ENCODE assay signal across 13 mouse cellular contexts in the genomic region with DNA sequence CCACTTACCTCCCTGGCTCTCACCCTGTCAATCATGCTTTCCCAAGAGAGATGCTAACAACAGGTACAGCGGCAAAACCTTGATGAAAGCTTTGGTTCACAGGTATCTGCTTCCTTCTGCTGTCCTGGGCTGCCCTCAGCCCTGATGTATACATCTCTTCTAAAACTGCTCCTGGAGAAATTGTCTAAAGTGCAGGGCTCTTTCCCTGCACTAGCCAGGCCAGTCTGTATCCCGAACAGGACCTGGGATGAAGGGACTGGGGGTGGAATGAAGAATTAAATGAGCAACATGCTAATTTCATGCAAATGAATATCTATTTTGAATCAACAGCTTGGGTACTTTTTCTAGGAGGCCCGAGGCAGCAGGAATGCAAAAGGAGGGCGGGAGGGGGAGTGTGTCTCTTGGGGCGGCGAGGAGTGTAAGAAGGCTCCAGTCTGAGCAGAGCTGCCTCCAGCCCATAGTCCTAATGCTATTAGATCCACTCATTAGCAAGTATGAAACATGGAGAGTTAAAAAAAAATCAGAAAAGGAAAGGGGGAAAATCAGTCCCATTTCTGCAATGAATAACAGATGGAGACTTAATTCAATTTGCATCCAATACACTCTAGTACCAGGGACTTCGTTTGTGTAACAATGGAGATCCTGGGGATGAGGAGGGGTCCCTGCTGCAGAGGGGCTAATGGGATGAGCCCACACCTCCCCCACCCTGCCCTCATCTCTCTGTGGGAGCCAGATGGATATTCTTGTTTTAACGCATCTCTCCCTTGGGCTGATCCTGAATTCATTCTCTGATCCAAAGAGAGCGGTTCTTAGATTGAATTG.
A peak's percentile ranks its signal among the peaks of the same experiment; 100 is the strongest.
DNase-seq lines count a peak whose midpoint lies in the region; ATAC-seq lines count a peak whose summit lies in the region.
"Had no signal": no experiment of that assay in that cellular context is flagged by ENCODE, and none has a peak within 500 bp of the region (broad histone marks: within the 10 kb centered on the region; RNA-seq: fewer than 3 reads in every experiment).

No protein-coding gene starts in this region.

- H3K27me3 ChIP-seq in hindbrain, embryonic 12.5 days, result no peaks in the 10 kb centered on the region
- H3K27me3 ChIP-seq in neural tube, embryonic 14.5 days (ENCODE audit: control insufficient read depth, insufficient read depth, low read length), result no peaks in the 10 kb centered on the region
- H3K27me3 ChIP-seq: CH12.LX; liver, embryonic 13.5 days had no signal

- H3K9me3 ChIP-seq in hindbrain, embryonic 12.5 days (replicated peaks), result no peaks in the 10 kb centered on the region
- H3K9me3 ChIP-seq in neural tube, embryonic 14.5 days (ENCODE audit: control insufficient read depth, low read length), result no peaks in the 10 kb centered on the region
- H3K9me3 ChIP-seq: liver, embryonic 13.5 days had no signal

- peak overlapping the region; percentile 24; the same call in 1 of the 2 replicates for H3K4me2 ChIP-seq in hindbrain, embryonic 12.5 days (replicated peaks)
- H3K4me2 ChIP-seq in neural tube, embryonic 14.5 days (ENCODE audit: low read depth, low read length), result no peak overlapping the region
- H3K4me2 ChIP-seq: liver, embryonic 13.5 days had no signal

- H3K4me3 ChIP-seq in hindbrain, embryonic 12.5 days, result no peak overlapping the region
- H3K4me3 ChIP-seq in neural tube, embryonic 14.5 days (ENCODE audit: low read depth, low read length), result no peak overlapping the region
- H3K4me3 ChIP-seq: liver, embryonic 13.5 days had no signal

- H3K36me3 ChIP-seq in hindbrain, embryonic 12.5 days, result no peaks in the 10 kb centered on the region
- no peaks in the 10 kb centered on the region for H3K36me3 ChIP-seq in neural tube, embryonic 14.5 days (ENCODE audit: control insufficient read depth, insufficient read depth, low read length)
- H3K36me3 ChIP-seq: liver, embryonic 13.5 days had no signal

- H3K9ac ChIP-seq in hindbrain, embryonic 12.5 days, result no peak overlapping the region
- H3K9ac ChIP-seq in neural tube, embryonic 14.5 days (replicated peaks; ENCODE audit: low read depth, low read length), result no peak overlapping the region
- H3K9ac ChIP-seq: liver, embryonic 13.5 days had no signal

- peak; percentile 89 for ATAC-seq in hindbrain, embryonic 12.5 days (ENCODE audit: low FRiP score)
- peak; percentile 61; the same call in 1 of the 2 replicates for ATAC-seq in neural tube, embryonic 14.5 days (ENCODE audit: low read depth)

- peak overlapping the region; percentile 40; the same call in 1 of the 2 replicates for H3K27ac ChIP-seq in hindbrain, embryonic 12.5 days
- no peak overlapping the region for H3K27ac ChIP-seq in neural tube, embryonic 14.5 days (ENCODE audit: low read depth, low read length)
- H3K27ac ChIP-seq: liver, embryonic 13.5 days had no signal

- peak; percentile 16 to 33 for DNase-seq in layer of hippocampus, postnatal 14 days (ENCODE audit: low spot score in 2 of 2)
- no peak for DNase-seq in layer of hippocampus, adult 8-10 months (ENCODE audit: low spot score in 2 of 2)
- DNase-seq in embryo, embryonic 10.5 days (ENCODE audit: low spot score), result peak; percentile 42
- no peak for DNase-seq in adrenal gland, postnatal 36 days
- DNase-seq in testis, postnatal 14 days (ENCODE audit: low spot score), result no peak
- DNase-seq in cerebellum, postnatal 36 days, result no peak
- DNase-seq: heart, postnatal 4 days; kidney, postnatal 36 days; liver, embryonic 13.5 days; thymus, postnatal 25 days had no signal

- peaks cover 21% of the 10 kb centered on the region for H3K4me1 ChIP-seq in hindbrain, embryonic 12.5 days
- peaks cover 8% of the 10 kb centered on the region; the same call in 1 of the 2 replicates for H3K4me1 ChIP-seq in neural tube, embryonic 14.5 days (ENCODE audit: control insufficient read depth, insufficient read depth, low read length)
- H3K4me1 ChIP-seq: liver, embryonic 13.5 days had no signal

- WGBS in hindbrain, embryonic 12.5 days, result 7% methylated on average over 9 of the region's 9 CpGs
- WGBS in neural tube, embryonic 14.5 days, result 6% methylated on average over 9 of the region's 9 CpGs

Comparison
In these comparisons a context has a peak if more than half of its experiments do, and no peak if none do; other contexts are left out.
1. DNase-seq: peak in layer of hippocampus, postnatal 14 days (2 of 2) and embryo, embryonic 10.5 days (single experiment); none in layer of hippocampus, adult 8-10 months (0 of 2), adrenal gland, postnatal 36 days (0 of 2), testis, postnatal 14 days (single experiment) and cerebellum, postnatal 36 days (0 of 2).